Comparison of ENCODE assay signal across 8 mouse cellular contexts in genomic region chr17:34587814-34588213, GRCm38 (mm10). TPM values are rescaled to one million over a fixed set of nuclear protein-coding genes. Genes with fewer than 3 reads are reported as not detected.
DNase-seq lines count a peak whose midpoint lies in the region; ATAC-seq and TF ChIP-seq lines count a peak whose summit lies in the region.

No protein-coding gene starts in this region.

- TF ChIP-seq CTCF in olfactory bulb, adult 2 months (IDR thresholded peaks at IDR 0.05; ENCODE audit: insufficient read depth, low read depth, low read length): no peak

- H3K27me3 ChIP-seq in lung, embryonic 15.5 days: no peaks in the 10 kb centered on the region
- no peaks in the 10 kb centered on the region for H3K27me3 ChIP-seq in embryonic facial prominence, embryonic 13.5 days
- H3K27me3 ChIP-seq in limb, embryonic 10.5 days (ENCODE audit: low read depth, poor library complexity, severe bottlenecking): no peaks in the 10 kb centered on the region

- H3K36me3 ChIP-seq in lung, embryonic 15.5 days: no peaks in the 10 kb centered on the region
- no peaks in the 10 kb centered on the region for H3K36me3 ChIP-seq in embryonic facial prominence, embryonic 13.5 days
- H3K36me3 ChIP-seq in limb, embryonic 10.5 days: no peaks in the 10 kb centered on the region

- H3K27ac ChIP-seq in lung, embryonic 15.5 days: peak overlapping the region; percentile 99
- H3K27ac ChIP-seq in embryonic facial prominence, embryonic 13.5 days: peak overlapping the region; percentile 98
- peak overlapping the region; percentile 100 for H3K27ac ChIP-seq in limb, embryonic 10.5 days
- peak overlapping the region; percentile 95 for H3K27ac ChIP-seq in olfactory bulb, adult 2 months (ENCODE audit: insufficient read depth, low read depth, low read length)

- H3K4me2 ChIP-seq in lung, embryonic 15.5 days: peak overlapping the region; percentile 96
- peak overlapping the region; percentile 91 for H3K4me2 ChIP-seq in embryonic facial prominence, embryonic 13.5 days

- H3K9me3 ChIP-seq in lung, embryonic 15.5 days: no peaks in the 10 kb centered on the region
- no peaks in the 10 kb centered on the region for H3K9me3 ChIP-seq in embryonic facial prominence, embryonic 13.5 days
- H3K9me3 ChIP-seq in limb, embryonic 10.5 days (replicated peaks): no peaks in the 10 kb centered on the region

- no peak for DNase-seq in lung, postnatal 10 days
- DNase-seq in limb, embryonic 10.5 days (ENCODE audit: low spot score): no peak
- no peak for DNase-seq in retina, postnatal 1 day
- no peak for DNase-seq in ovary, postnatal 14 days (ENCODE audit: low spot score)
- DNase-seq in gastrocnemius, postnatal 4 days (ENCODE audit: low spot score in 2 of 2): no peak

- H3K4me3 ChIP-seq in lung, embryonic 15.5 days: peak overlapping the region; percentile 83
- peak overlapping the region; percentile 75 for H3K4me3 ChIP-seq in embryonic facial prominence, embryonic 13.5 days
- H3K4me3 ChIP-seq in limb, embryonic 10.5 days: peak overlapping the region; percentile 95
- peak overlapping the region; percentile 76 for H3K4me3 ChIP-seq in olfactory bulb, adult 2 months (ENCODE audit: insufficient read depth, low read depth, low read length)

- H3K9ac ChIP-seq in lung, embryonic 15.5 days: peak overlapping the region; percentile 98
- H3K9ac ChIP-seq in embryonic facial prominence, embryonic 13.5 days: peak overlapping the region; percentile 95

- TF ChIP-seq POLR2A in olfactory bulb, adult 2 months (IDR thresholded peaks at IDR 0.05; ENCODE audit: insufficient read depth, low read depth, low read length): no peak

- H3K4me1 ChIP-seq in lung, embryonic 15.5 days: peaks cover 51% of the 10 kb centered on the region
- H3K4me1 ChIP-seq in embryonic facial prominence, embryonic 13.5 days: peaks cover 52% of the 10 kb centered on the region
- H3K4me1 ChIP-seq in limb, embryonic 10.5 days: peaks cover 80% of the 10 kb centered on the region
- H3K4me1 ChIP-seq in olfactory bulb, adult 2 months (ENCODE audit: control insufficient read depth, insufficient read depth, low read length): peaks cover 33% of the 10 kb centered on the region

- no peak for ATAC-seq in lung, embryonic 15.5 days (ENCODE audit: borderline replicate concordance, extremely low read depth, low FRiP score, low TSS enrichment)
- ATAC-seq in embryonic facial prominence, embryonic 13.5 days (ENCODE audit: insufficient number of reproducible peaks, insufficient read depth, low FRiP score, low TSS enrichment, low read depth): no peak

- 2% methylated on average over 19 of the region's 19 CpGs for WGBS in lung, embryonic 15.5 days
- WGBS in embryonic facial prominence, embryonic 13.5 days: 3% methylated on average over 19 of the region's 19 CpGs
- WGBS in limb, embryonic 10.5 days: 4% methylated on average over 19 of the region's 19 CpGs
- 2% methylated on average over 19 of the region's 19 CpGs for WGBS in olfactory bulb, adult 2 months

RNA-seq across cellular contexts. Expression of gene Gpsm3, which starts 1.8 kb away (rescaled TPM):
- 11.5 and 17.9 TPM in 2 replicates for polyA plus RNA-seq in lung, embryonic 15.5 days (2015; fragmentation: Nextera tagmentation; extraction: Ambion mirVana)
- 5.3 and 6.0 TPM in 2 replicates for polyA plus RNA-seq in embryonic facial prominence, embryonic 13.5 days (2015; fragmentation: Nextera tagmentation; extraction: Ambion mirVana)
- polyA plus RNA-seq in limb, embryonic 10.5 days (2016; fragmentation: Nextera tagmentation; extraction: Ambion mirVana): 4.8 and 10.5 TPM in 2 replicates
- not detected in 2 replicates for polyA plus RNA-seq in olfactory bulb, adult 2 months (2012; ENCODE audit: insufficient read depth, insufficient read length, low replicate concordance, missing spikeins)
- 1 to 10 TPM; 4.6 to 5.3 TPM for total RNA-seq in gastrocnemius, postnatal 4 days (2021)

RNA-seq across cellular contexts. Expression of gene Pbx2, which starts 3.3 kb away (rescaled TPM):
- polyA plus RNA-seq in lung, embryonic 15.5 days (2015; fragmentation: Nextera tagmentation; extraction: Ambion mirVana): 8.8 and 9.8 TPM in 2 replicates
- 14.8 and 19.2 TPM in 2 replicates for polyA plus RNA-seq in embryonic facial prominence, embryonic 13.5 days (2015; fragmentation: Nextera tagmentation; extraction: Ambion mirVana)
- polyA plus RNA-seq in limb, embryonic 10.5 days (2016; fragmentation: Nextera tagmentation; extraction: Ambion mirVana): 19.9 and 22.5 TPM in 2 replicates
- polyA plus RNA-seq in olfactory bulb, adult 2 months (2012; ENCODE audit: insufficient read depth, insufficient read length, low replicate concordance, missing spikeins): not detected in 2 replicates
- total RNA-seq in gastrocnemius, postnatal 4 days (2021): 10 to 100 TPM; 48.7 to 53.5 TPM

RNA-seq across cellular contexts. Expression of gene Ager, which starts 9.8 kb away (rescaled TPM):
- polyA plus RNA-seq in lung, embryonic 15.5 days (2015; fragmentation: Nextera tagmentation; extraction: Ambion mirVana): 197 and 248 TPM in 2 replicates
- polyA plus RNA-seq in embryonic facial prominence, embryonic 13.5 days (2015; fragmentation: Nextera tagmentation; extraction: Ambion mirVana): 3.6 and 4.2 TPM in 2 replicates
- polyA plus RNA-seq in limb, embryonic 10.5 days (2016; fragmentation: Nextera tagmentation; extraction: Ambion mirVana): 2.6 and 3.6 TPM in 2 replicates
- not detected in 2 replicates for polyA plus RNA-seq in olfactory bulb, adult 2 months (2012; ENCODE audit: insufficient read depth, insufficient read length, low replicate concordance, missing spikeins)
- 1 to 10 TPM; 2.0 to 3.0 TPM for total RNA-seq in gastrocnemius, postnatal 4 days (2021)

RNA-seq across cellular contexts. Expression of gene Rnf5, which starts 15.7 kb away (rescaled TPM):
- polyA plus RNA-seq in lung, embryonic 15.5 days (2015; fragmentation: Nextera tagmentation; extraction: Ambion mirVana): 122 and 124 TPM in 2 replicates
- polyA plus RNA-seq in embryonic facial prominence, embryonic 13.5 days (2015; fragmentation: Nextera tagmentation; extraction: Ambion mirVana): 130 and 132 TPM in 2 replicates
- 149 and 162 TPM in 2 replicates for polyA plus RNA-seq in limb, embryonic 10.5 days (2016; fragmentation: Nextera tagmentation; extraction: Ambion mirVana)
- polyA plus RNA-seq in olfactory bulb, adult 2 months (2012; ENCODE audit: insufficient read depth, insufficient read length, low replicate concordance, missing spikeins): not detected in 2 replicates
- 10 to 100 TPM; 23.8 to 24.1 TPM for total RNA-seq in gastrocnemius, postnatal 4 days (2021)

RNA-seq across cellular contexts. Expression of gene Agpat1, which starts 16.2 kb away (rescaled TPM):
- polyA plus RNA-seq in lung, embryonic 15.5 days (2015; fragmentation: Nextera tagmentation; extraction: Ambion mirVana): 51.8 and 51.9 TPM in 2 replicates
- polyA plus RNA-seq in embryonic facial prominence, embryonic 13.5 days (2015; fragmentation: Nextera tagmentation; extraction: Ambion mirVana): 50.7 and 57.5 TPM in 2 replicates
- 51.0 and 55.6 TPM in 2 replicates for polyA plus RNA-seq in limb, embryonic 10.5 days (2016; fragmentation: Nextera tagmentation; extraction: Ambion mirVana)
- polyA plus RNA-seq in olfactory bulb, adult 2 months (2012; ENCODE audit: insufficient read depth, insufficient read length, low replicate concordance, missing spikeins): 342 TPM in 1 of 2 replicates, not detected in the other
- total RNA-seq in gastrocnemius, postnatal 4 days (2021): 10 to 100 TPM; 42.0 to 42.9 TPM
